Mouse (Mus musculus) heart, postnatal 0 days (tissue): ENCODE data around the gene Msl1.

Experiments used
- CTCF ChIP-seq: IDR thresholded peaks from 2 replicates; pipeline ENCODE4 v1.5.1; 2016; ENCODE audit warnings: antibody characterized with exemption, control low read depth, low read depth
- EP300 ChIP-seq: IDR thresholded peaks from 2 replicates; pipeline ENCODE4 v1.6.1; 2016; ENCODE audit warnings: antibody characterized with exemption, low read depth

GRCm38 (mm10) chr11:98784139-98784538 lies 11.2 kb upstream of the Msl1 start:
- TF ChIP-seq CTCF, result no peak
- TF ChIP-seq EP300, result no peak
